ENCODE assay signal across 26 mouse cellular contexts in genomic region chr11:75972916-75973567, GRCm38 (mm10). TPM values are rescaled to one million over a fixed set of nuclear protein-coding genes. Genes with fewer than 3 reads are reported as not detected.
DNase-seq lines count a peak whose midpoint lies in the region; ATAC-seq and TF ChIP-seq lines count a peak whose summit lies in the region.
"Had no signal": no experiment of that assay in that cellular context is flagged by ENCODE, and none has a peak within 500 bp of the region (broad histone marks: within the 10 kb centered on the region; RNA-seq: fewer than 3 reads in every experiment).

No protein-coding gene starts in this region.

- H3K9ac ChIP-seq in lung, embryonic 15.5 days = no peak overlapping the region
- H3K9ac ChIP-seq: embryonic facial prominence, embryonic 15.5 days; forebrain, postnatal 0 days; heart, embryonic 13.5 days; hindbrain, embryonic 13.5 days; limb, embryonic 13.5 days; liver, embryonic 13.5 days; neural tube, embryonic 15.5 days had no signal

- no peak for TF ChIP-seq POLR2A in thymus, adult 2 months (IDR thresholded peaks at IDR 0.05; ENCODE audit: control insufficient read depth, extremely low read depth, insufficient read depth, low read length, poor library complexity)

- H3K4me2 ChIP-seq in lung, embryonic 15.5 days = peak overlapping the region; percentile 11; the same call in 1 of the 2 replicates
- H3K4me2 ChIP-seq: embryonic facial prominence, embryonic 15.5 days; heart, embryonic 13.5 days; hindbrain, embryonic 13.5 days; limb, embryonic 13.5 days; liver, embryonic 13.5 days; neural tube, embryonic 15.5 days had no signal

- no peak for ATAC-seq in cerebellum, adult (ENCODE audit: insufficient number of reproducible peaks, low FRiP score, low TSS enrichment)
- peak; percentile 72; the same call in 1 of the 2 replicates for ATAC-seq in lung, embryonic 15.5 days (ENCODE audit: borderline replicate concordance, extremely low read depth, low FRiP score, low TSS enrichment)
- ATAC-seq: forebrain, postnatal 0 days; inflammation-experienced regulatory T-cells, adult 6 months had no signal

- H3K4me3 ChIP-seq in lung, embryonic 15.5 days = no peak overlapping the region
- no peak overlapping the region for H3K4me3 ChIP-seq in thymus, adult 2 months (ENCODE audit: control insufficient read depth, insufficient read depth, low read length)
- H3K4me3 ChIP-seq: embryonic facial prominence, embryonic 15.5 days; heart, adult 2 months; heart, embryonic 13.5 days; hindbrain, embryonic 13.5 days; limb, embryonic 13.5 days; liver, embryonic 13.5 days; neural tube, embryonic 15.5 days had no signal

- H3K27me3 ChIP-seq in lung, embryonic 15.5 days = peaks cover 2% of the 10 kb centered on the region; the same call in 1 of the 2 replicates
- no peaks in the 10 kb centered on the region for H3K27me3 ChIP-seq in thymus, adult 2 months (ENCODE audit: control insufficient read depth, insufficient read depth, low read length)

- H3K27ac ChIP-seq in lung, embryonic 15.5 days = peak overlapping the region; percentile 71; the same call in 1 of the 2 replicates
- H3K27ac ChIP-seq in thymus, adult 2 months (ENCODE audit: control insufficient read depth, insufficient read depth, low read length) = 0 out of 2 replicates have a peak overlapping the region, but pooled peaks have one; percentile 17
- H3K27ac ChIP-seq: embryonic facial prominence, embryonic 15.5 days; heart, adult 2 months; heart, embryonic 13.5 days; hindbrain, embryonic 13.5 days; limb, embryonic 13.5 days; liver, embryonic 13.5 days; neural tube, embryonic 15.5 days; stomach, postnatal 0 days had no signal

- H3K4me1 ChIP-seq in lung, embryonic 15.5 days = 0 out of 2 replicates have a peak, but pooled peaks cover 4% of the 10 kb centered on the region
- peaks cover 29% of the 10 kb centered on the region for H3K4me1 ChIP-seq in thymus, adult 2 months (replicated peaks; ENCODE audit: control insufficient read depth, insufficient read depth, low read length)
- H3K4me1 ChIP-seq: hindbrain, embryonic 13.5 days; neural tube, embryonic 15.5 days had no signal

- no peaks in the 10 kb centered on the region for H3K36me3 ChIP-seq in lung, embryonic 15.5 days
- H3K36me3 ChIP-seq in thymus, adult 2 months (ENCODE audit: control insufficient read depth, insufficient read depth, low read length) = no peaks in the 10 kb centered on the region
- H3K36me3 ChIP-seq: embryonic facial prominence, embryonic 15.5 days; heart, embryonic 13.5 days; hindbrain, embryonic 13.5 days; limb, embryonic 13.5 days; liver, embryonic 13.5 days; neural tube, embryonic 15.5 days had no signal

- no peak for TF ChIP-seq CTCF in thymus, adult 2 months (IDR thresholded peaks at IDR 0.05; ENCODE audit: borderline replicate concordance, control insufficient read depth, extremely low read depth, insufficient read depth, low read length, poor library complexity)

- 10% methylated on average over 7 of the region's 7 CpGs for WGBS in lung, embryonic 15.5 days
- 78% methylated on average over 7 of the region's 7 CpGs for WGBS in thymus, adult 2 months

- DNase-seq in cerebellum, postnatal 36 days = peak; percentile 9 to 16
- DNase-seq in lung, adult 18-20 months = no peak
- no peak for DNase-seq in thymus, adult 2 months
- no peak for DNase-seq in thymus, postnatal 14 days
- no peak for DNase-seq in gastrocnemius, postnatal 25 days
- DNase-seq: adrenal gland, adult 2 months; embryo, embryonic 11 days; forebrain, postnatal 0 days; gastrocnemius, postnatal 14 days; heart, adult 2 months; kidney, adult 18-20 months; kidney, postnatal 4 days; liver, embryonic 13.5 days; lung, postnatal 10 days had no signal

- no peaks in the 10 kb centered on the region for H3K9me3 ChIP-seq in lung, embryonic 15.5 days
- H3K9me3 ChIP-seq: embryonic facial prominence, embryonic 15.5 days; hindbrain, embryonic 13.5 days; liver, embryonic 13.5 days; neural tube, embryonic 15.5 days had no signal

RNA-seq across cellular contexts. Expression of gene 1700016K19Rik, which starts 26.7 kb away (rescaled TPM):
- polyA plus RNA-seq in lung, embryonic 15.5 days (2015; fragmentation: Nextera tagmentation; extraction: Ambion mirVana) = 5.7 and 5.9 TPM in 2 replicates
- 0.38 and 0.74 TPM in 2 replicates for polyA plus RNA-seq in thymus, adult 2 months (2012; rRNA removed)
- not detected for total RNA-seq in gastrocnemius, postnatal 25 days (2021)
- total RNA-seq: adrenal gland, adult 2 months; adrenal gland, postnatal 4 days; gastrocnemius, postnatal 14 days; heart, adult 2 months; heart, postnatal 25 days; megakaryocyte progenitor cell, adult 5-6 weeks had no signal
- polyA plus RNA-seq: adrenal gland, adult 2 months; heart, embryonic 13.5 days; liver, embryonic 13.5 days had no signal

RNA-seq across cellular contexts. Expression of gene Rph3al, which starts 34.8 kb away (rescaled TPM):
- polyA plus RNA-seq in lung, embryonic 15.5 days (2015; fragmentation: Nextera tagmentation; extraction: Ambion mirVana) = 6.8 and 7.9 TPM in 2 replicates
- polyA plus RNA-seq in thymus, adult 2 months (2012; rRNA removed) = 7.6 TPM in 2 replicates
- 1 to 10 TPM; 8.2 to 8.6 TPM for total RNA-seq in gastrocnemius, postnatal 25 days (2021)

RNA-seq across cellular contexts. Expression of gene Rflnb, which starts 54.5 kb away (rescaled TPM):
- polyA plus RNA-seq in lung, embryonic 15.5 days (2015; fragmentation: Nextera tagmentation; extraction: Ambion mirVana) = 49.1 and 49.6 TPM in 2 replicates
- polyA plus RNA-seq in thymus, adult 2 months (2012; rRNA removed) = 8.7 and 8.9 TPM in 2 replicates
- total RNA-seq in gastrocnemius, postnatal 25 days (2021) = 10 to 100 TPM; 22.5 to 34.6 TPM

Comparison
In these comparisons a context has a peak if more than half of its experiments do, and no peak if none do; other contexts are left out.
1. DNase-seq: peak in cerebellum, postnatal 36 days (2 of 2); none in lung, adult 18-20 months (0 of 2), thymus, adult 2 months (single experiment), thymus, postnatal 14 days (single experiment) and gastrocnemius, postnatal 25 days (single experiment).